Mouse (Mus musculus) liver, adult 2 months (tissue): Measurements from ENCODE around the gene H2-Q6.
"Not testable (repeated sequence)": the region's sequence is repeated elsewhere in the genome, so short reads cannot be mapped to it uniquely, and the experiment has no call there.

ENCODE experiments used
- CTCF ChIP-seq: fragments of 200-500 bp; IDR thresholded peaks from 2 replicates; pipeline ENCODE4 v1.5.1; 2011; ENCODE audit warnings: low read depth, low read length, control low read depth
- POLR2A ChIP-seq: fragments of 200-500 bp; IDR thresholded peaks from 2 replicates; pipeline ENCODE4 v1.6.1; 2011; ENCODE audit warnings: low read length, control low read depth; ENCODE audit not compliant: insufficient read depth; ENCODE audit errors: extremely low read depth

GRCm38 (mm10) chr17:35442376-35442775 is 17.7 kb downstream of the H2-Q6 start:
- TF ChIP-seq POLR2A, CTCF: not testable (repeated sequence)
